Mouse (Mus musculus) kidney, postnatal 0 days (tissue): Measurements from ENCODE around the gene Arhgap32. TPM values are rescaled to one million over a fixed set of nuclear protein-coding genes. Genes with fewer than 3 reads are reported as not detected.

ENCODE experiments used
- ATAC-seq: fragments of 200-750 bp; cut with Nextera tagmentation; replicated peaks from 2 replicates; pipeline ENCODE4 v1.8.0; 2017; ENCODE audit warnings: low read depth, moderate number of reproducible peaks, moderate TSS enrichment, moderate library complexity; ENCODE audit not compliant: low FRiP score
- DNase-seq: peaks from one replicate; pipeline ENCODE4 v3.0.0-alpha.2; 2016; ENCODE audit warnings: low spot score
- H3K27ac ChIP-seq: fragments of 300-500 bp; sonication (generic); 2 replicates; pipeline ENCODE4 v1.5.1; 2014; ENCODE audit warnings: mild to moderate bottlenecking
- H3K27me3 ChIP-seq: fragments of 300-500 bp; sonication (generic); 2 replicates; pipeline ENCODE4 v1.6.1; 2014; ENCODE audit warnings: low read length, mixed read lengths; ENCODE audit not compliant: insufficient read depth
- H3K36me3 ChIP-seq: fragments of 300-500 bp; sonication (generic); 2 replicates; pipeline ENCODE4 v1.6.1; 2014; ENCODE audit warnings: low read length, mixed read lengths; ENCODE audit not compliant: insufficient read depth
- H3K4me1 ChIP-seq: fragments of 300-500 bp; sonication (generic); replicated peaks from 2 replicates; pipeline ENCODE4 v1.6.1; 2014; ENCODE audit warnings: antibody characterized with exemption, low read length, mixed read lengths; ENCODE audit not compliant: insufficient read depth
- H3K4me2 ChIP-seq: fragments of 300-500 bp; sonication (generic); 2 replicates; pipeline ENCODE4 v1.6.1; 2014; ENCODE audit warnings: mild to moderate bottlenecking, low read length, moderate library complexity, mixed read lengths
- H3K4me3 ChIP-seq: fragments of 300-500 bp; sonication (generic); replicated peaks from 2 replicates; pipeline ENCODE4 v1.5.1; 2014; ENCODE audit warnings: low read depth, low read length
- H3K9ac ChIP-seq: fragments of 300-500 bp; sonication (generic); 2 replicates; pipeline ENCODE4 v1.6.1; 2014; ENCODE audit warnings: low read depth, low read length
- H3K9me3 ChIP-seq: fragments of 300-500 bp; sonication (generic); replicated peaks from 2 replicates; pipeline ENCODE4 v1.6.1; 2016; ENCODE audit warnings: low read length, inconsistent platforms, mixed read lengths
- CTCF ChIP-seq: IDR thresholded peaks from 2 replicates; pipeline ENCODE4 v1.5.1; 2016; ENCODE audit warnings: antibody characterized with exemption, low read depth, mild to moderate bottlenecking, moderate library complexity
- WGBS: fragments of 180-500 bp; shearing (Covaris S2); extraction: QIAGEN DNeasy Blood & Tissue Kit; methylation state at CpG from one replicate; pipeline ENCODE4 v1.1.7; 2014; 5-methylcytosine and 5-hydroxymethylcytosine counted together
- polyA plus RNA-seq: library from polyadenylated mRNA; unstranded; fragments of >200 nt; fragmentation: Nextera tagmentation; extraction: Ambion mirVana; gene quantifications from 2 replicates; pipeline ENCODE4 v1.2.1, GENCODE M21; 2015

The Arhgap32 gene
- polyA plus RNA-seq, 1 experiment from 2014 or later = 10.1 TPM

DNA sequence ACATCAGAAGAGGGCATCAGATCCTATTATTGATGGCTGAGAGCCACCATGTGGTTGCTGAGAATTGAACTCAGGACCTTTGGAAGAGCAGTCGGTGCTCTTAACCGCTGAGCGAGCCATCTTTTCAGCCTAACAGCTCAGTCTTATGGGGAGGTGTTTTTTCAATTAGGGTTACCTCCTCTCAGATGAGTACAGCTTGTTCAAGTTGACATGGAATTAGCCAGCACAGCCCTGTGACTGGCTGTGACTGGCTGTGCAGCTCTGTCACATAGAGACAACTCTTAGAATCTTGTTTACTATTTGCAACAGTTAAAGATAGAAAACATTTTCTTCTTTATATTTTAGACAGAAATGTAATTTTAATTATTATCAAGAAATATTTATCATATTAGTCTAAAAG, 27.5 kb downstream of the Arhgap32 start:
- H3K9me3 ChIP-seq = no peaks in the 10 kb centered on the region
- no peak overlapping the region for H3K9ac ChIP-seq
- H3K4me2 ChIP-seq = no peak overlapping the region
- TF ChIP-seq CTCF = no peak
- H3K27ac ChIP-seq = no peak overlapping the region
- no peaks in the 10 kb centered on the region for H3K27me3 ChIP-seq
- ATAC-seq (no peak), DNase-seq (no peak)
- no peak overlapping the region for H3K4me3 ChIP-seq
- WGBS = 83% methylated on average over 3 of the region's 3 CpGs
- no peaks in the 10 kb centered on the region for H3K4me1 ChIP-seq
- H3K36me3 ChIP-seq = no peaks in the 10 kb centered on the region

DNA sequence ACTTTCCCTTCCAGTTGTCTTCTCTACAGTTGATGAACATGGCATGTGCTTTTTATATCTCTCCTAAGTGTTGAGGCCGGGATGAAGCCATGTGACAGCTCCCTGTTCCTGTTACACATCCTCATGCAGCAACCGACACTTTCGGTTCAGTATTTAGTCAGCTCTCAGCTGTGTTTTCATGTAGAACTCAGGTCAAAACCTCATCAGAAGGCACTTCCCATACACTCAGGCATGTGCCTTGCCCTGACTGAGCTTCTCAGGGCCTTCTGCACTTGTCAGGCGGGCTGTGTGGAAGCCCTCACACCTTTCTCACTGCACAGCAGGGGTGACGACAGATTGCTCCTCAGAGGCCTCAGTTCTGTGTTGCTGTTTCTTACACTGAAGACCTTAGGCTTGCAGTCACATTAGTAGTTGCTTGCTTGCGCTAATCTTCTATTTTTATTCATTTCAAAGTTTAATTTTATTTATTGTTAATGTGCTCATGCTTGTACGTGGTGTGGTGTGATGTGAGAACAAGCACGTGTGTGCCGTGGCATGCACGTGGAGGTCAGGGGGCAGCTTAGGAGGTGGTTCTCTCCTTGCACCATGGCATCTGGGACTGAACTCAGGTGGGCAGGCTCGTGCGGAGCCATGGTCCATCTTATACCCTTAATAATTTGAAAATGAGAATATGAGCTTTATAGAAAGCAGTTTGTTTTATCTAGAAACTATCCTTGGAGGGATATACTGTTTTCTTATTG, 30.5 kb downstream of the Arhgap32 start:
- Histone ChIP-seq H3K9me3 (no peaks in the 10 kb centered on the region), H3K4me3 (no peak overlapping the region), H3K27ac (no peak overlapping the region), H3K36me3 (no peaks in the 10 kb centered on the region), H3K4me1 (no peaks in the 10 kb centered on the region), H3K9ac (no peak overlapping the region), H3K27me3 (no peaks in the 10 kb centered on the region), H3K4me2 (no peak overlapping the region)
- TF ChIP-seq CTCF = no peak
- WGBS = 61% methylated on average over 12 of the region's 12 CpGs
- DNase-seq (no peak), ATAC-seq (no peak)

DNA sequence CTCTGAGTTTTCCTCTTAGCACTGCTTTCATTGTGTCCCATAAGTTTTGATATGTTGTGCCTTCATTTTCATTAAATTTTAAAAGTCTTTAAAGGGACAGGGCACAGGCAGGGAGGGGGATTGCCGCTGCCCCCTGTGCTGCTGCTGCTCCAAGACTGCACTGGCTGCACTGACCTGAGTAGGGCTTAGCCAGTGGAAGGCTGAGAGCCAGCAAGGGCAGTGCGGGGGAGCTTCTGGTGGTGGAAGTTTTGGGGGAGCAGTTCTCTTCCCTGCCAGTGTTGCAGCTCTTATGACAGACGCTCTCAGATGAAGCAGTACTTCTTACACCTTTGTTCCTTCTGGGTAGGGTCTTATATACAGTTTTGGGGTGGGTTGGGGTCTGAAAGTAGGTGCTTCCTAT, 33.3 kb downstream of the Arhgap32 start:
- no peak for ATAC-seq
- DNase-seq = no peak
- Histone ChIP-seq H3K27ac (no peak overlapping the region), H3K4me1 (no peaks in the 10 kb centered on the region), H3K4me3 (no peak overlapping the region), H3K4me2 (no peak overlapping the region), H3K9me3 (no peaks in the 10 kb centered on the region), H3K27me3 (no peaks in the 10 kb centered on the region), H3K36me3 (no peaks in the 10 kb centered on the region), H3K9ac (no peak overlapping the region)
- TF ChIP-seq CTCF = no peak
- WGBS = 84% methylated on average over 3 of the region's 3 CpGs

DNA sequence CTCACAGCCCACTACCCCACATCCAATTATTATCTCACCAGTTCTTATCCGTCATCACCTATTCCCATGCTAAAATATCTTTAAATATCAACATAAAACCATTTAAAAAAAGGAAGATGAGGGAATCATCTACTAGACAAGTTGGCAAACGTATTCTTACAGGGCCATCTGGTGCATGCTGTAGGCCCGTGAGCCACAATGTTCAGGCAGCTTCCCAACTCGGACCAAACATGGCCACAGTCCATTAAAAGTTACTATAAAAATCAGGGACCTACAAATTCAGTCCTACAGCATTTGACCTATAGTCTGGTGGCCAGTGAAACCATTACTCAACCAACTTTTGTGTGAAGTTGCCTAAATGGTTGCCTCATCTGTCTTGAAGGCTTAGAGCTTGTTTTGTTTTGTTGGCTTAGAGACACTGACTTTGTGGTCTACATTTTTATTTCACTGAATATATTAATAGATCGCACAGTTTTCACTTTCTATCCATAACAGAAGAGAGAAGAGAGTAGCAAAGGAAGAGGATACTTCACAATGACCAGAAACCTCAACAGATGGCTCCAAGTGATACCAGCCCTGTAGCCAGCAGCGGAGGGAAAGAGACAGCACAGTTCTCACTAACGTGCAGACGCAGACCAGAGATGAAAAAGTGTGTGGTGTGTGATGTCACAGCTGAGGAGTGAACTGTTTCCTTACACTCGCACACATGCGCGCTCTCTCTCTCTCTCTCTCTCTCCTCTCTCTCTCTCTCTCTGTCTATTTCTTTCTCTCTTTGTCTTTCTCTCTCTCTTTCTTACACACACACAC, 34.1 kb downstream of the Arhgap32 start:
- Histone ChIP-seq H3K27me3 (no peaks in the 10 kb centered on the region), H3K4me2 (no peak overlapping the region), H3K36me3 (no peaks in the 10 kb centered on the region), H3K4me3 (no peak overlapping the region), H3K9ac (no peak overlapping the region), H3K9me3 (no peaks in the 10 kb centered on the region), H3K27ac (no peak overlapping the region), H3K4me1 (no peaks in the 10 kb centered on the region)
- 88% methylated on average over 11 of the region's 11 CpGs for WGBS
- TF ChIP-seq CTCF = no peak
- ATAC-seq (no peak), DNase-seq (no peak)

DNA sequence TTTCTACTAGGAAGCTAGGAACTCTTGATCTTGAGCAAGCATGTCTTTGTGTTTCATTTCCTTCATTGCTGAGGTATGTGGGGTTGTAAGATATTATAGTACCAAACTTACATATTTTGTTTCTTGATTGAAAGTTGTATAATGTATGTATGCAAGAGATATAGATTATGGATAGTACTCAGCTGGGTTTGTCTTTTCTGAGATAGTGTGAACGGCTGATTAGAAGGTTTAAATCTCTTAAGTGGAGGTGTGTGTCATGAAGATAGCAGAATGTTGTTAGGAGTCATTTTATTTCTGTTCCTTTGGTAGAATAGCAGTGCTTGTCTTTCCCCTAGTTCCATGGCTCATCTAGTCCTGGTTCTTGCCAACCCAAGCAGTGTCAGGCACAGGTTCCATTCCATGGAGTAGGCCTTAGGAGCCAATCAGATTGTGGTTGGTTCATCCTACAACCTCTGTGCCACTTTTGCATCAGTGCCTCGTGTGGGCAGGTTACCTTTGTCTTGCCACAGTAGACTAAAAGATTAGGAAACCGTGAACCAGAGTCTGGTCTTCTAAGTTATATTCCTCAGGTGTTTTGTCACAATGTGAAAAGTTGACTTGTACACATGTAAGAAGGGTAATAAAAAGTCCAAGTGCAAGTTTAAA, 38.9 kb downstream of the Arhgap32 start:
- ATAC-seq = no peak
- Histone ChIP-seq H3K4me2 (no peak overlapping the region), H3K9me3 (no peaks in the 10 kb centered on the region), H3K9ac (no peak overlapping the region), H3K27ac (no peak overlapping the region), H3K4me1 (no peaks in the 10 kb centered on the region), H3K27me3 (no peaks in the 10 kb centered on the region), H3K36me3 (no peaks in the 10 kb centered on the region), H3K4me3 (no peak overlapping the region)
- DNase-seq = no peak
- 90% methylated on average over 3 of the region's 3 CpGs for WGBS
- TF ChIP-seq CTCF = no peak

DNA sequence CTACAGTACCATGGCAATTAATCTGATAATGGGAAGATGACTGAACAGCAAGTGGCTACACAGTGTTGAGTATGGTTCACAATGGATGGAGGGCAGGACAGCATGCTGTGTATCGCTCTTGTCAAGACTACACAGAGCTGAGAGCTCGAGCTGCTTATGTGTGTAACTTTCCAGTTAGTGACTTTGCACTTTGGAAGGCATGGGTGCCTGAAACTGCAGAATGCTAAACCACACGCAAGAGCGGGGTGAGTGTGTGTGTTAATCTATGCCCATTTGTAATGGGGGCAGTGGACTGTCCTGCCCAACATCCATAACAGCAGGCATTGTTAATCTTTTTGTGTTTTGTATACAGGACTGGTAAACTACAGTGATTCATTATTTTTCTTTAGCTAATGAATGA, 40.8 kb downstream of the Arhgap32 start:
- Histone ChIP-seq H3K36me3 (no peaks in the 10 kb centered on the region), H3K27me3 (no peaks in the 10 kb centered on the region), H3K9me3 (no peaks in the 10 kb centered on the region), H3K4me2 (no peak overlapping the region), H3K4me1 (no peaks in the 10 kb centered on the region), H3K4me3 (no peak overlapping the region), H3K9ac (no peak overlapping the region), H3K27ac (no peak overlapping the region)
- peak; percentile 12 for DNase-seq
- no peak for TF ChIP-seq CTCF
- WGBS = 78% methylated on average over 4 of the region's 4 CpGs
- ATAC-seq = peak; percentile 90
